Mouse (Mus musculus) cortical plate, adult 2 months (tissue): ENCODE measurements around the gene Xlr5c.
"Not testable (repeated sequence)": the region's sequence is repeated elsewhere in the genome, so short reads cannot be mapped to it uniquely, and the experiment has no call there.

Experiments used
- CTCF ChIP-seq: fragments of 200-500 bp; IDR thresholded peaks from 2 replicates; pipeline ENCODE4 v1.5.1; 2011; ENCODE audit warnings: mild to moderate bottlenecking, control low read depth, low read length; ENCODE audit not compliant: insufficient read depth; ENCODE audit errors: extremely low read depth
- POLR2A ChIP-seq: fragments of 200-500 bp; IDR thresholded peaks from 2 replicates; pipeline ENCODE4 v1.6.1; 2011; ENCODE audit warnings: mild to moderate bottlenecking, low read length, control low read depth; ENCODE audit not compliant: insufficient read depth; ENCODE audit errors: extremely low read depth

DNA sequence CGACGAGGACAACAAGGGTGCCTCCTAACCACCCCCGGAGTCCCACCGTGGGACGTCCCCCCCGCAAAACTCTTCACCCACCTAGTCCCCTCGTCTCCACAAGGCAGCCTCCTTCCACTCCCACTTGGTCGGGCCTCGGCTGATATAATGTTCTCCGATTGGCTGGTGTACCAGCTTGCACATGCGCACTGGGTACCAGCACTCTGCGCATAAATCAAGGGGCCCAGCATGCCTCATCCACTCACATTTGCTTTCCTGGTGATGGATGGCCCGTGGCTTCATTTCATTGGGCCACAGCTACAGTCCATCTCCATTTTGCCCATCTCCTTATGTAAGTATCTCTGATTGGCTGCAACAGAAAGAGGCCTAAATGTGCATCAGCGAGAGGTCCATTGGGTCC is 27.5 kb downstream of the Xlr5c start, which contains the start of gene Xlr3c:
- not testable (repeated sequence) for TF ChIP-seq POLR2A, CTCF
